Mouse (Mus musculus) hindbrain, postnatal 0 days (tissue): Measurements from ENCODE around the gene Mettl8. TPM values are rescaled to one million over a fixed set of nuclear protein-coding genes. Genes with fewer than 3 reads are reported as not detected.

Source experiments
- ATAC-seq: fragments of 200-750 bp; cut with Nextera tagmentation; 2 replicates; pipeline ENCODE4 v1.8.0; 2017; ENCODE audit warnings: mild to moderate bottlenecking, moderate TSS enrichment, moderate library complexity
- DNase-seq: peaks from one replicate; pipeline ENCODE4 v3.0.0-alpha.2; 2015; ENCODE audit warnings: low spot score
- H3K27ac ChIP-seq: fragments of 300-500 bp; sonication (generic); 2 replicates; pipeline ENCODE4 v1.5.1; 2014; ENCODE audit warnings: mild to moderate bottlenecking
- H3K27me3 ChIP-seq: fragments of 300-500 bp; sonication (generic); 2 replicates; pipeline ENCODE4 v1.6.1; 2014; ENCODE audit warnings: low read length, mixed read lengths; ENCODE audit not compliant: insufficient read depth
- H3K36me3 ChIP-seq: fragments of 300-500 bp; sonication (generic); 2 replicates; pipeline ENCODE4 v1.6.1; 2014; ENCODE audit warnings: low read length, mixed read lengths; ENCODE audit not compliant: insufficient read depth
- H3K4me1 ChIP-seq: fragments of 300-500 bp; sonication (generic); 2 replicates; pipeline ENCODE4 v1.6.1; 2014; ENCODE audit warnings: antibody characterized with exemption, low read length, mixed read lengths; ENCODE audit not compliant: insufficient read depth
- H3K4me2 ChIP-seq: fragments of 300-500 bp; sonication (generic); 2 replicates; pipeline ENCODE4 v1.6.1; 2014; ENCODE audit warnings: low read depth, mild to moderate bottlenecking, low read length, moderate library complexity, mixed read lengths
- H3K4me3 ChIP-seq: fragments of 300-500 bp; sonication (generic); 2 replicates; pipeline ENCODE4 v1.5.1; 2014; ENCODE audit warnings: low read length
- H3K9ac ChIP-seq: fragments of 300-500 bp; sonication (generic); replicated peaks from 2 replicates; pipeline ENCODE4 v1.6.1; 2014; ENCODE audit warnings: mild to moderate bottlenecking, low read length, moderate library complexity, mixed read lengths
- H3K9me3 ChIP-seq: fragments of 300-500 bp; sonication (generic); 2 replicates; pipeline ENCODE4 v1.6.1; 2016; ENCODE audit warnings: low read length, mixed read lengths
- CTCF ChIP-seq: IDR thresholded peaks from 2 replicates; pipeline ENCODE4 v1.5.1; 2016; ENCODE audit warnings: antibody characterized with exemption, control low read depth, low read depth
- WGBS: fragments of 180-500 bp; shearing (Covaris S2); extraction: QIAGEN DNeasy Blood & Tissue Kit; methylation state at CpG from one replicate; pipeline ENCODE4 v1.1.7; 2014; 5-methylcytosine and 5-hydroxymethylcytosine counted together
- polyA plus RNA-seq: library from polyadenylated mRNA; unstranded; fragments of >200 nt; fragmentation: Nextera tagmentation; extraction: Ambion mirVana; gene quantifications from 2 replicates; pipeline ENCODE4 v1.2.1, GENCODE M21; 2015
- total RNA-seq: library from RNA; depleted of rRNA; stranded (reverse); fragments of >200 nt; gene quantifications from 2 replicates; pipeline ENCODE4 v1.2.3, GENCODE M21; 2014

Mettl8 gene
- total and polyA plus RNA-seq, 2 experiments from 2014 or later = 7.9 to 8.1 TPM

GRCm38 (mm10) chr2:71013521-71013920 is 41.9 kb downstream of the Mettl8 start:
- no peak overlapping the region for H3K9ac ChIP-seq
- no peak overlapping the region for H3K4me3 ChIP-seq
- no peak overlapping the region for H3K27ac ChIP-seq
- no peak for TF ChIP-seq CTCF
- WGBS = 89% methylated on average over 7 of the region's 7 CpGs
- H3K27me3 ChIP-seq = no peaks in the 10 kb centered on the region
- no peak overlapping the region for H3K4me2 ChIP-seq
- H3K9me3 ChIP-seq = no peaks in the 10 kb centered on the region
- H3K36me3 ChIP-seq = no peaks in the 10 kb centered on the region
- no peaks in the 10 kb centered on the region for H3K4me1 ChIP-seq
- ATAC-seq = no peak
- DNase-seq = no peak

GRCm38 (mm10) chr2:71011816-71012215 is 43.6 kb downstream of the Mettl8 start:
- Histone ChIP-seq H3K27ac (no peak overlapping the region), H3K4me3 (no peak overlapping the region), H3K4me2 (no peak overlapping the region), H3K9ac (no peak overlapping the region), H3K27me3 (no peaks in the 10 kb centered on the region), H3K4me1 (no peaks in the 10 kb centered on the region), H3K9me3 (no peaks in the 10 kb centered on the region), H3K36me3 (no peaks in the 10 kb centered on the region)
- ATAC-seq (no peak), DNase-seq (no peak)
- TF ChIP-seq CTCF = no peak
- WGBS = 100% methylated on average over 1 of the region's 1 CpGs

DNA sequence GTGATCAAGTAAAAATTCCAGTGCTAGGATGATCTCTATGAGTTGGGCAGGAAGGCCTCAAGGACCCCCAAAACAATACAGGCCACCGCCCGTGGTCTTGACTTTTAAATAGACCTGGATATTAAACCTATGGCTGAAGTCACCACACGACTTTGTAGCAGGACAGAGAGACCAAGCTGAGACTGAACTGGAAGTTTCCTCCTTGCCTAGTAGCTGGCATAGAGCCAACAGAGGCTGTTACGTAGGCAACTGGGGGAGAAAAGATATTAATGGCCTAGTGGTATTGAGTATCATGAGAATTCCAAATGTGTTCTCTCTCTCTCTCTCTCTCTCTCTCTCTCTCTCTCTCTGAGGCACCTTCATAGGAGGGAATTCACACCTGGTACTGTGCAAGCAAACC is 51.0 kb downstream of the Mettl8 start:
- no peak for DNase-seq
- 60% methylated on average over 4 of the region's 4 CpGs for WGBS

GRCm38 (mm10) chr2:71002509-71002908 is 52.9 kb downstream of the Mettl8 start:
- no peak for ATAC-seq
- H3K9me3 ChIP-seq = no peaks in the 10 kb centered on the region
- no peaks in the 10 kb centered on the region for H3K27me3 ChIP-seq

More for the DNA sequence above, 51.0 kb downstream of the Mettl8 start:
- Histone ChIP-seq H3K4me3 (no peak overlapping the region), H3K9ac (no peak overlapping the region), H3K27ac (no peak overlapping the region), H3K36me3 (no peaks in the 10 kb centered on the region), H3K4me1 (no peaks in the 10 kb centered on the region), H3K9me3 (no peaks in the 10 kb centered on the region), H3K4me2 (no peak overlapping the region), H3K27me3 (no peaks in the 10 kb centered on the region)
- TF ChIP-seq CTCF = no peak
- ATAC-seq = no peak

GRCm38 (mm10) chr2:70998771-70999170 is 56.6 kb downstream of the Mettl8 start:
- TF ChIP-seq CTCF = no peak
- DNase-seq (no peak), ATAC-seq (no peak)
- no peaks in the 10 kb centered on the region for H3K27me3 ChIP-seq
- H3K9ac ChIP-seq = no peak overlapping the region
- H3K4me1 ChIP-seq = no peaks in the 10 kb centered on the region
- no peak overlapping the region for H3K27ac ChIP-seq
- H3K4me3 ChIP-seq = no peak overlapping the region
- no peak overlapping the region for H3K4me2 ChIP-seq
- no peaks in the 10 kb centered on the region for H3K36me3 ChIP-seq
- no peaks in the 10 kb centered on the region for H3K9me3 ChIP-seq
- 79% methylated on average over 2 of the region's 2 CpGs for WGBS

More at GRCm38 (mm10) chr2:71002509-71002908, 52.9 kb downstream of the Mettl8 start:
- TF ChIP-seq CTCF = no peak
- Histone ChIP-seq H3K4me3 (no peak overlapping the region), H3K27ac (no peak overlapping the region), H3K36me3 (no peaks in the 10 kb centered on the region), H3K4me1 (no peaks in the 10 kb centered on the region), H3K4me2 (no peak overlapping the region), H3K9ac (no peak overlapping the region)
- 79% methylated on average over 1 of the region's 1 CpGs for WGBS
- no peak for DNase-seq

DNA sequence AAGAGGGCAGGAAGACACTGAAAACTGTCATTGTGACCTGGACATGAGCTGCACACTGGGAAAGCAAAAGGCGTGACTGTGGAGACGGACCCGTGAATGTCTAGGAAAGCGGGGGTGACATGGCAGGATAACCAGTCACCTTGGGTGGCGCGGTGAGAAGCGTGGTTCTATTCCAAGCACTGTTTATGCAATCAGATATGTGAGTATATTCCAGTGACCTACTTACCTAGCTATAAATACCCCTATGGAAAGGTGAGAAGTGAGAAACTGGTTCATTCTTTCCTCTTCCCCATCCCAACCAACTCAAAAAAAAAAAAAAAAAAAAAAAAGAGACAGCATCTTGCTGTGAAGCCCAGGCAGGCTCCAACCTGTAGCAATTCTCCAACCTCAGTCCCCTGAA is 58.9 kb downstream of the Mettl8 start:
- no peak for TF ChIP-seq CTCF
- Histone ChIP-seq H3K9ac (no peak overlapping the region), H3K36me3 (no peaks in the 10 kb centered on the region), H3K27ac (no peak overlapping the region), H3K4me2 (no peak overlapping the region), H3K9me3 (no peaks in the 10 kb centered on the region), H3K27me3 (no peaks in the 10 kb centered on the region), H3K4me3 (no peak overlapping the region), H3K4me1 (no peaks in the 10 kb centered on the region)
- ATAC-seq (no peak), DNase-seq (no peak)
- WGBS = 93% methylated on average over 7 of the region's 7 CpGs

DNA sequence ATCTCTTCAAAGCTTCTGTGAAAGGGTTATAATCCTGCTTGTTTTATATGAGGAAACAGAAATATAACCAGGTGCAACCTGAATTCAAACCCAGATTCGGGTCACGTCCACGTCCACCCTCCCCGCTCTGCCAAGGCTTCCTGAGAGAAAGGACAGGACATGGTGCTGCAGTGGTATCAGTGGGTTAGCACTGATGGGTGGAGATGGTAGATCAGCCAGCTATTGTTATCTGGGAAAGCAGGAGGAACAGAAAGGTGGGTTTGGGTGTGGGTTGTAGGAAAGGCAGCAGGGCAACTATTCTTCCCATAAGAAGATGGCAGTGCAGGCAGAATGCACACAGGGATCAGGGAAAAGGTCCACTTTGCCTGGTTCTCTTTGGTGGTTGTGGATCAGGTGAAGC is 59.5 kb downstream of the Mettl8 start:
- Histone ChIP-seq H3K4me3 (no peak overlapping the region), H3K4me1 (no peaks in the 10 kb centered on the region), H3K27ac (no peak overlapping the region), H3K9ac (no peak overlapping the region), H3K27me3 (no peaks in the 10 kb centered on the region), H3K36me3 (no peaks in the 10 kb centered on the region), H3K9me3 (no peaks in the 10 kb centered on the region), H3K4me2 (no peak overlapping the region)
- 96% methylated on average over 4 of the region's 4 CpGs for WGBS
- DNase-seq (no peak), ATAC-seq (no peak)
- TF ChIP-seq CTCF = no peak
